Mouse (Mus musculus): ENCODE data around the gene Hist2h2aa1.
"Not testable (repeated sequence)": the region's sequence is repeated elsewhere in the genome, so short reads cannot be mapped to it uniquely, and the experiment has no call there.

Hist2h2aa1 gene

DNA sequence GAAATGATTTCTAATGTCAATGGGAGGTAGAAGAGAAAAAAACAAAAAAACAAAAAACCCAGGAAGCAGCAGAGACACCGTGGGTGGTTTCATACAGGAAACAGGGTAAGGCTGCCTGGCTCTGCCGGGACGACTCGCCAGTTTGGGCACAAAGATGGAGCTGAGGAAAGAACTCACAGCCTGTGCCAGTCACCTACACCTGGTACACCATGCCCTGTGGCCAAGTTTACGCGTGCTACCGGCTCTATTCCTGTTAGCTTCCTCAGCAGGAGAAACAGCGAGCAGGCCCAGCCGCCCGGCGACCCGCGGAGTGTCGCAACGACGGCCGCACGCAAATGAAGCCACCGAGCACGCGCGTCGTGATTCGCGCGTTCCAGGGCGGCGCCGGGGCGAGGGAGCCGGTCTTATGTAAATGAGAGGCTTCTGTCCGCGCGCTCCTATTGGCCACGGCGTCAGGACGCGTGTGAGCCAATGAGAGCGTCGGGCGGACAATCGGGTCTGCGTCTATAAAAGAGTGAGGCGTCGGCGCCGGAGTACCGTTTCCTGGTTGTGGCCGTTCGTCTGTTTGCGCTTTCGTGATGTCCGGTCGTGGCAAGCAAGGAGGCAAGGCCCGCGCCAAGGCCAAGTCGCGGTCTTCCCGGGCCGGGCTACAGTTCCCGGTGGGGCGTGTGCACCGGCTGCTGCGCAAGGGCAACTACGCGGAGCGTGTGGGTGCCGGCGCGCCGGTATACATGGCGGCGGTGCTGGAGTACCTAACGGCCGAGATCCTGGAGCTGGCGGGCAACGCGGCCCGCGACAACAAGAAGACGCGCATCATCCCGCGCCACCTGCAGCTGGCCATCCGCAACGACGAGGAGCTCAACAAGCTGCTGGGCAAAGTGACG lies at the start of gene Hist2h2aa1:
Hist2h2aa1 (plus strand) TSS at position 495 of the 884 bp plus-strand sequence.
- peak; percentile 82 to 93 for DNase-seq

GRCm38 (mm10) chr3:96195616-96196313 lies 49.5 kb upstream of the Hist2h2aa1 start:
- DNase-seq, result no peak

DNA sequence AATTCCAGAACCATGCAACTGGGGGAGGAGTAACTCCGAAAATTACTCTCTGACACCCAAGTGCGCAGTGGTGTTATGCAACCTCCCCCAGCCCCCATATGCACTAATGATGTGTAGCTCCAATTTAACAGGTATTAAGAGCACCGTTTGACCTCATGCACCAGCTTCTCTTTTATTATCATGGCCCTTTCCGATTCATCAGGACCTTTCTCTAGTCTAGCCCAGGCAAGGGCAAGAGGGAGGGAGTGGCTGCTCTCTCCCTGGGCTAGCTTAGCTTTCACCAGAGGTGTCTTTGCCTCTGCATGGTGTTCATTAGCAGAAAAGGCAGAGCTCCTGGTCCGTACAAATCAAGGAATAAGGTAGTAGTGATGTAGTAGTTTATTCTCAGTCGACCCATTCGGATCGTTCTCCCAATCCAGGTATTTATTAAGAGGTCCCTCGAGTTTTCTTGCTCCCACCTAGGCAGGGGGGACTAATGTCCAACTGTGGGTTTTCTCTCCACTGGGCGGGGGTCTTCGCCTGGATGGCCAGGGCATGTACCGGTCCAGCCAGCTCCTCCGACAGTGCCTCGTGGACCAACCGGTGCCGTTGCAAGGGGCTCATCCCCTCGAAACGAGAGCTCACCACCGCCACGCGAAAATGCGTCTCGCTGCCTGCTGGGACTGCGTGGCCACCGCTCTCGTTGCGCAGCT lies 48.7 kb upstream of the Hist2h2aa1 start:
- DNase-seq, result no peak

- peak; percentile 91 to 96 for DNase-seq
Measured at GRCm38 (mm10) chr3:96197129-96197749, 48.1 kb upstream of the Hist2h2aa1 start.

DNA sequence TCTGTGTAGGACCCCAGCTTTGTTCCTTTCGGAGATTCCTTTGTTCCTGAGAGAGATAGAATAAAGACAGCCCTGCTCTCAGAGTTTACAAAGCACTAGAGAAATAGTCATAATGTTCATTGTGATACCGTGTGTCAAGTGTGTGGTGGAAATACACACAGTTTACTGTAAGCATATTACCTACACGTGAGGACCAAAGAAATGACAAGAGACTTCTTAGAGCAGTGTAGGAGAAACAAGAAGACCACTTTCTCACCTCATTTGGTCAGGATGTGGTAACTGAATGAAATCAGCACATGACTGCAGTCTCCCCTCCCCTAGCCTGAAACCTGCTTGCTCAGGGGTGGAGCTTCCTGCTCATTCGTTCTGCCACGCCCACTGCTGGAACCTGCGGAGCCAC lies 47.1 kb upstream of the Hist2h2aa1 start:
- DNase-seq, result peak in 1 of 2 experiments; percentile 42

- DNase-seq, result not testable (repeated sequence)
Measured at GRCm38 (mm10) chr3:96198601-96199251, 46.6 kb upstream of the Hist2h2aa1 start.

DNA sequence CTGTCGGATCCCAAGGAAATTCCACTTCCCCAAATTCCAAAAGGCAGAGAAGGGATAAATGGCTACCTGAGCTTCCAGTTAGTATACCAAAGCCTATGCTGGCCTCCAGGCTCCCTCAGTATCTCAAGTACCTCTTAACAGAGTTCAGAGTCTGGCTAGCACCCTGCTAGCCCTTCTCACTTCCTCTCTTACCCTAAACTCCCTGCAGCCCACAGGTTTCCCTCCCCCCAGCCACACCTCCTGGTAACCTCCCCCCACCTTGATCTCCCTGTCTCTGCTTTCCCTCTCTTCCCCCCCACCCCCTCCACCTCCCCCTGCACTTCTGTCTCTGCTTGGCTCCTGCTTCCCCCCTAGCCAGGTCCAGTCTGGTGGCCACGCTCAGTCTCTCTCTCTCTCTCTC lies 45.6 kb upstream of the Hist2h2aa1 start:
- no peak for DNase-seq

DNA sequence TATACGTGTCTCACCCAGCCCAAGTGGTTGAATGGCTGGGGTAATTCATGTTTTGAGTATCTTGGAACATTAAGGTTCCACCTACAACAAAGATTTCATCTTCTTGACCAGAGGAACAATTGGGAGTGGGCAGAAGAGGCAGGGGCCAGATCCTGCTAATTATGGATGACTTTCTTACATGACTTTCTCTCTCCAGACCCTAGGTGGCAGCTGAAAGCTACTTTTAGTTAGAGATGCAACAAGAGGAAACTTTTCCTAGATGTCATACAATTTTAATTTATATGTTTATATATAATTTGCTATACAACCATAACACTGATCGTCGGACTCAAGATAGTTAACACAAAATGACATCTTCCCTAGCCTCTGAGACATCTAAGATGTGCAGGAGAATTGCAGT lies 37.5 kb upstream of the Hist2h2aa1 start:
- DNase-seq, result no peak

- peak in 1 of 2 experiments; percentile 36 for DNase-seq
Measured at GRCm38 (mm10) chr3:96209242-96209641, 36.1 kb upstream of the Hist2h2aa1 start.

DNA sequence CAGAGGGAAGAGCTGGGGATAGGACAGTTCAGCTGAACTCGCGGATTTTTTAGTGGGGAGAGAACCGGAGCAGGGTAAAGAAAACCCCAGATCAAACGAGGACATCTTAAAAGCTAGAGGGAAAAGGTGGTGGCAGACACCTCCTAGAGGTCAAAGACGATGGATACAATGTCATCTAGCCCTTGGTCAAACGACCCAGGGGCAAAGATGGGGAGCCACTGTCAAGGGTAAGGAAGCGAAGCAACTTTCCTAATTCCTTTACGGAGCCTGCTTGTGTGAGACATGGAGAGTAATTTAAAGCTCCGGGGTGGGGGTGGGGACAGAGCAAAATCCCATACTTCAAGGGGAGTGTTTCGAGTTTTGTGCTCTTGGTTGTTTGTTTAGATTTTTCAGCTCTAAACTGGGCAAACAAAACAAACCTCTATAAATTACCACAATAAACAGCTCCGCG lies 26.1 kb upstream of the Hist2h2aa1 start:
- peak in 1 of 2 experiments; percentile 21 for DNase-seq

GRCm38 (mm10) chr3:96219661-96220130 lies 25.6 kb upstream of the Hist2h2aa1 start, which contains the start of the genes Bola1 and Hist2h2ab:
TSS of gene Bola1 (minus strand) at chr3:96219709.
TSS of gene Hist2h2ab (plus strand) at chr3:96219865.
- DNase-seq, result peak; percentile 63 to 83

DNA sequence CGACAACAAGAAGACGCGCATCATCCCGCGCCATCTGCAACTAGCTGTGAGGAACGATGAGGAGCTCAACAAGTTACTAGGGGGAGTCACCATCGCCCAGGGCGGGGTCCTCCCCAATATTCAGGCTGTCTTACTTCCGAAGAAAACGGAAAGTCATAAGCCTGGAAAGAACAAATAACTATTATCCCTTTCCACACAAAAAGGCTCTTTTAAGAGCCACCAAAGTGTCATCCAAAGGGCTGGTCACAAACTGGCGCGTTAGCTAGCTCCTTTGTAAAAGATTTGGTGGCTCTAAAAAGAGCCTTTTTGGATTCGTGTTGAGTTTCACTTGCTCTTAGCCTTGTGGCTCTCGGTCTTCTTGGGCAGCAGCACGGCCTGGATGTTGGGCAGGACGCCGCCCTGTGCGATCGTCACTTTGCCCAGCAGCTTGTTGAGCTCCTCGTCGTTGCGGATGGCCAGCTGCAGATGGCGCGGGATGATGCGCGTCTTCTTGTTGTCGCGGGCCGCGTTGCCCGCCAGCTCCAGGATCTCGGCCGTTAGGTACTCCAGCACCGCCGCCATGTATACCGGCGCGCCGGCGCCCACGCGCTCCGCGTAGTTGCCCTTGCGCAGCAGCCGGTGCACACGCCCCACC lies 25.0 kb upstream of the Hist2h2aa1 start:
- DNase-seq, result peak in 1 of 2 experiments; percentile 15

DNA sequence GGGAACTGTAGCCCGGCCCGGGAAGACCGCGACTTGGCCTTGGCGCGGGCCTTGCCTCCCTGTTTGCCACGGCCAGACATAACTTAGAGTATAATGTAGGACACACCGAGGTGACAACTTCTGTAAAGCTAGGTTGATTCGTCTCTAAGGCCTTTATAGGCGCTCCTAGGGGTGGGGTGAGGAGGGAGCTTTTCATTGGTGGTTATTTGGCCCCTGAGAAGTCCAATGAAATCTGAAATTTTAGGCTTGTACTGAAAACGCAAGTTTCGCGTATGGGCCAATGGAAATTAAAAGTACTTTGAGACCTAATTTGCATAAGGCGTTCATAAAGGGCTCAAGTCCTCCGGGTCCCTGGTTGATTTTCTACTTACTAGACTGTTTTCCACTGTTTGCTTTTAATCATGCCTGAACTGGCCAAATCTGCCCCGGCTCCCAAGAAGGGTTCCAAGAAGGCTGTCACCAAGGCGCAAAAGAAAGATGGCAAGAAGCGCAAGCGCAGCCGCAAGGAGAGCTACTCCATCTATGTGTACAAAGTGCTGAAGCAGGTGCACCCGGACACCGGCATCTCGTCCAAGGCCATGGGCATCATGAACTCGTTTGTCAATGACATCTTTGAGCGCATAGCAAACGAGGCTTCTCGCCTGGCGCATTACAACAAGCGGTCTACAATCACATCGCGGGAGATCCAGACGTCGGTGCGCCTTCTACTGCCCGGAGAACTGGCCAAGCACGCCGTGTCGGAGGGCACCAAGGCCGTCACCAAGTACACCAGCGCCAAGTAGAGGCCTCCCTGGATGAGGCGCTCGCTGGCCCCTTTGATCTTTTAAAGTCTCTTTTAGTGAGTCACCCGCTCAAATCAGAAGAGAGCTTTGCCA lies 24.3 kb upstream of the Hist2h2aa1 start, which contains the start of the genes Hist2h2ac and Hist2h2be:
Hist2h2ac (minus strand) TSS at position 116 of the 875 bp plus-strand sequence.
Hist2h2be (plus strand) TSS at position 355 of the 875 bp plus-strand sequence.
- DNase-seq, result peak; percentile 85 to 91

GRCm38 (mm10) chr3:96221640-96222038 lies 23.7 kb upstream of the Hist2h2aa1 start:
- no peak for DNase-seq

GRCm38 (mm10) chr3:96222774-96223173 lies 22.5 kb upstream of the Hist2h2aa1 start:
- no peak for DNase-seq

DNA sequence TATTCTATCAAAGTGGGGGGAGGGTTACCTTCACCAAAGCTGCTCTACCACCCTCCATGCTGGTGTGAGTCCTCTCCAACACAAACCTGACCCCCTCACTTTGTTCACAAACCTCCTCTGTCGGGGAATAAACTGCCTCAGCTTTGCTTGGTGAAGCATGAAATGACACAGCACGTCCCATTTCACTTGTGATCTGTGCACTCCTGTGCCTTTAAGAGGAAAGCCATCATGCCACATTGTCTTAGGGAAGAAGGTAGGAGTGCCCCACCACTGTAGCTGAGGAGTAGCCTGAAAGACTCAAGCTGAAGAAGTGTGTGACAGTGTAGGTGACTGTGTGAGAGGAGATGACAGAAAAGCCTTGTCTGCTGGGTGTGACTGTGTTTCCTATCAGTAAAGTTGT lies 19.9 kb upstream of the Hist2h2aa1 start:
- DNase-seq, result no peak

GRCm38 (mm10) chr3:96226695-96227648 lies 18.3 kb upstream of the Hist2h2aa1 start:
- DNase-seq, result no peak

DNA sequence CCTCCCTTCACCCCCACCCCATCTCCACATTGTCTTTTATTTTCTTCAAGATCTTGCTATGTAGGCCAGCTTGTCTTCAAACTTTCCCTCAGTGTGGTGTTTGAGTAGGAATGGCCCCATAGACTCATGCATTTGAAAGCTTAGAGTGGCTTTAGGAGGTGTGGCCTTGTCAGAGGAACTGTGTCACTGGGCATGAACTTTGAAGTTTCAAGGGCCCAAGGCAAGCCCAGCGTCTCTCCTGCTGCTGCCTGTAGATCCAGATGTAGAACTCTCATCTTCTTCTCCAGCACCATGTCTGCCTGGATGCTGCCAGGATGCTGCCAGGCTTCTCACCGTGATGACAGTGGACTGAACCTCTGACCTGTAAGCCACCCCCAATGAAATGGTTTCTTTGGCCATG lies 16.5 kb upstream of the Hist2h2aa1 start:
- DNase-seq, result no peak

DNA sequence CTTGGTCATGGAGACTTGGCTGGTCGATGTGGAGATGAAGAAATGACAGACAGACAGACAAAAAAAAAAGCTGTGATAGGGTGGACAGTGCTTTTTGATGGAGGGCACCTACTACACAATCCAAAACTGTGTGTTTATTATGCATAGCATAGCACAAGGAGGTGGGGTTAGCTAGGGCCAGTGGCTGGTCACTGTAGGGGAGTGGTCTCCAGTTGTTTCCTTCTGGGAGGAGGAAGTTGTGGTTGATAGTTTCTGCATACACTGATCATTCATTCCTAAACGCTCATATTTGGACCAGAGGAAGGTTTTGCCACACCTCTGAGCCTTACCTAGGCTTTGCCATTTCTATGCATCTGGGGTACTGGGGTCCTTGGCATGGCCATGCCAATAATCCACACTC lies 14.9 kb upstream of the Hist2h2aa1 start:
- no peak for DNase-seq

All from kidney, postnatal 25 days (tissue).